Mouse (Mus musculus): ENCODE measurements around the gene Pcid2.
A peak's percentile ranks its signal among the peaks of the same experiment; 100 is the strongest.
"Not testable (repeated sequence)": the region's sequence is repeated elsewhere in the genome, so short reads cannot be mapped to it uniquely, and the experiment has no call there.

Pcid2 gene

GRCm38 (mm10) chr8:13105087-13105881 is at the start of gene Pcid2, which contains the start of gene Cul4a:
Gene Pcid2 (minus strand): TSS chr8:13105459.
Gene Cul4a (plus strand): TSS chr8:13105621.
- no peak for DNase-seq (ENCODE audit: extremely low read depth, low read depth, low spot score)

- peak; percentile 58 for DNase-seq (ENCODE audit: extremely low read depth, low read depth, low spot score)
Measured at GRCm38 (mm10) chr8:13154099-13154498, 48.8 kb upstream of the Pcid2 start.

- no peak for DNase-seq (ENCODE audit: extremely low read depth, low read depth, low spot score)
Measured at GRCm38 (mm10) chr8:13150929-13151328, 45.7 kb upstream of the Pcid2 start.

- no peak for DNase-seq (ENCODE audit: extremely low read depth, low read depth, low spot score)
Measured at GRCm38 (mm10) chr8:13149866-13150265, 44.6 kb upstream of the Pcid2 start.

- DNase-seq (ENCODE audit: extremely low read depth, low read depth, low spot score), result no peak
Measured at GRCm38 (mm10) chr8:13149287-13149686, 44.0 kb upstream of the Pcid2 start.

- DNase-seq (ENCODE audit: extremely low read depth, low read depth, low spot score), result no peak
Measured at GRCm38 (mm10) chr8:13148476-13148875, 43.2 kb upstream of the Pcid2 start.

- no peak for DNase-seq (ENCODE audit: extremely low read depth, low read depth, low spot score)
Measured at GRCm38 (mm10) chr8:13141681-13142080, 36.4 kb upstream of the Pcid2 start.

- no peak for DNase-seq (ENCODE audit: extremely low read depth, low read depth, low spot score)
Measured at GRCm38 (mm10) chr8:13139641-13140182, 34.5 kb upstream of the Pcid2 start.

- DNase-seq (ENCODE audit: extremely low read depth, low read depth, low spot score), result not testable (repeated sequence)
Measured at GRCm38 (mm10) chr8:13132220-13132619, 27.0 kb upstream of the Pcid2 start.

GRCm38 (mm10) chr8:13124897-13125296 is 19.6 kb upstream of the Pcid2 start:
- no peak for DNase-seq (ENCODE audit: extremely low read depth, low read depth, low spot score)

GRCm38 (mm10) chr8:13122887-13123421 is 17.7 kb upstream of the Pcid2 start:
- no peak for DNase-seq (ENCODE audit: extremely low read depth, low read depth, low spot score)

GRCm38 (mm10) chr8:13120882-13121665 is 15.8 kb upstream of the Pcid2 start:
- no peak for DNase-seq (ENCODE audit: extremely low read depth, low read depth, low spot score)

GRCm38 (mm10) chr8:13118516-13118915 is 13.3 kb upstream of the Pcid2 start:
- no peak for DNase-seq (ENCODE audit: extremely low read depth, low read depth, low spot score)

GRCm38 (mm10) chr8:13117096-13117495 is 11.8 kb upstream of the Pcid2 start:
- DNase-seq (ENCODE audit: extremely low read depth, low read depth, low spot score), result no peak

- DNase-seq (ENCODE audit: extremely low read depth, low read depth, low spot score), result no peak
Measured at GRCm38 (mm10) chr8:13113232-13113631, 8.0 kb upstream of the Pcid2 start.

GRCm38 (mm10) chr8:13111917-13112316 is 6.7 kb upstream of the Pcid2 start:
- no peak for DNase-seq (ENCODE audit: extremely low read depth, low read depth, low spot score)

- DNase-seq (ENCODE audit: extremely low read depth, low read depth, low spot score), result no peak
Measured at GRCm38 (mm10) chr8:13109416-13109960, 4.2 kb upstream of the Pcid2 start.

GRCm38 (mm10) chr8:13108967-13109366 is 3.7 kb upstream of the Pcid2 start:
- DNase-seq (ENCODE audit: extremely low read depth, low read depth, low spot score), result no peak

- DNase-seq (ENCODE audit: extremely low read depth, low read depth, low spot score), result no peak
Measured at GRCm38 (mm10) chr8:13107990-13108638, 2.9 kb upstream of the Pcid2 start.

- no peak for DNase-seq (ENCODE audit: extremely low read depth, low read depth, low spot score)
Measured at GRCm38 (mm10) chr8:13105908-13106551, 771 bp upstream of the Pcid2 start.
